Mouse (Mus musculus) frontal cortex, postnatal 25 days (tissue): Measurements from ENCODE around the gene Slc4a4.
"Not testable (repeated sequence)": the region's sequence is repeated elsewhere in the genome, so short reads cannot be mapped to it uniquely, and the experiment has no call there.

Experiments
- DNase-seq, 2 experiments: peaks; one replicate each; pipeline ENCODE4 v3.0.0; 2022; ENCODE audit warnings: low spot score in 2 of 2

The Slc4a4 gene

GRCm38 (mm10) chr5:88960342-88961105 is 73.9 kb downstream of the Slc4a4 start:
- no peak for DNase-seq

- no peak for DNase-seq
These were observed 74.7 kb downstream of the Slc4a4 start for GRCm38 (mm10) chr5:88961351-88961761.

- no peak for DNase-seq
These were observed 78.2 kb downstream of the Slc4a4 start for GRCm38 (mm10) chr5:88964685-88965290.

GRCm38 (mm10) chr5:88966507-88966906 is 79.9 kb downstream of the Slc4a4 start:
- no peak for DNase-seq

GRCm38 (mm10) chr5:88968923-88969639 is 82.5 kb downstream of the Slc4a4 start:
- DNase-seq: no peak

GRCm38 (mm10) chr5:88971554-88971953 is 84.9 kb downstream of the Slc4a4 start:
- no peak for DNase-seq

GRCm38 (mm10) chr5:88972277-88972676 is 85.7 kb downstream of the Slc4a4 start:
- DNase-seq: no peak

GRCm38 (mm10) chr5:88973130-88973529 is 86.5 kb downstream of the Slc4a4 start:
- DNase-seq: no peak

- DNase-seq: no peak
These were observed 89.1 kb downstream of the Slc4a4 start for GRCm38 (mm10) chr5:88975694-88976093.

GRCm38 (mm10) chr5:88976428-88976827 is 89.8 kb downstream of the Slc4a4 start:
- no peak for DNase-seq

GRCm38 (mm10) chr5:88980740-88981139 is 94.1 kb downstream of the Slc4a4 start:
- no peak for DNase-seq

- no peak for DNase-seq
These were observed 94.8 kb downstream of the Slc4a4 start for GRCm38 (mm10) chr5:88981243-88982014.

- no peak for DNase-seq
These were observed 95.6 kb downstream of the Slc4a4 start for GRCm38 (mm10) chr5:88982040-88982736.

- no peak for DNase-seq
These were observed 96.6 kb downstream of the Slc4a4 start for GRCm38 (mm10) chr5:88983170-88983569.

GRCm38 (mm10) chr5:88983652-88984051 is 97.0 kb downstream of the Slc4a4 start:
- DNase-seq: no peak

- no peak for DNase-seq
These were observed 102.4 kb downstream of the Slc4a4 start for GRCm38 (mm10) chr5:88989018-88989417.

GRCm38 (mm10) chr5:88990196-88990747 is 103.7 kb downstream of the Slc4a4 start:
- DNase-seq: no peak

GRCm38 (mm10) chr5:88991309-88991708 is 104.7 kb downstream of the Slc4a4 start:
- not testable (repeated sequence) for DNase-seq

- DNase-seq: no peak
These were observed 107.9 kb downstream of the Slc4a4 start for GRCm38 (mm10) chr5:88994533-88994932.

- no peak for DNase-seq
These were observed 109.6 kb downstream of the Slc4a4 start for GRCm38 (mm10) chr5:88996246-88996645.

GRCm38 (mm10) chr5:88997277-88997676 is 110.7 kb downstream of the Slc4a4 start:
- DNase-seq: no peak
